Mouse (Mus musculus) stomach, postnatal 0 days (tissue): ENCODE results near the gene Pla2g4b. TPM values are rescaled to one million over a fixed set of nuclear protein-coding genes. Genes with fewer than 3 reads are reported as not detected.

Source experiments
- ATAC-seq: fragments of 200-750 bp; cut with Nextera tagmentation; 2 replicates; pipeline ENCODE4 v1.8.0; 2017; ENCODE audit not compliant: low FRiP score, low TSS enrichment
- DNase-seq: peaks from one replicate; pipeline ENCODE4 v3.0.0-alpha.2; 2016; ENCODE audit warnings: low spot score
- H3K27ac ChIP-seq: fragments of 300-500 bp; sonication (generic); replicated peaks from 2 replicates; pipeline ENCODE4 v1.5.1; 2014; ENCODE audit warnings: mild to moderate bottlenecking, control low read depth
- H3K27me3 ChIP-seq: fragments of 300-500 bp; sonication (generic); 2 replicates; pipeline ENCODE4 v1.6.1; 2014; ENCODE audit warnings: low read length; ENCODE audit not compliant: control insufficient read depth, insufficient read depth
- H3K36me3 ChIP-seq: fragments of 300-500 bp; sonication (generic); 2 replicates; pipeline ENCODE4 v1.6.1; 2014; ENCODE audit warnings: low read length, mixed read lengths; ENCODE audit not compliant: control insufficient read depth, insufficient read depth
- H3K4me1 ChIP-seq: fragments of 300-500 bp; sonication (generic); replicated peaks from 2 replicates; pipeline ENCODE4 v1.6.1; 2014; ENCODE audit warnings: antibody characterized with exemption; ENCODE audit not compliant: control insufficient read depth, insufficient read depth
- H3K4me2 ChIP-seq: fragments of 300-500 bp; sonication (generic); replicated peaks from 2 replicates; pipeline ENCODE4 v1.6.1; 2014; ENCODE audit warnings: low read depth, mild to moderate bottlenecking, control low read depth, moderate library complexity
- H3K4me3 ChIP-seq: fragments of 300-500 bp; sonication (generic); 2 replicates; pipeline ENCODE4 v1.5.1; 2014; ENCODE audit warnings: low read depth, low read length, control low read depth
- H3K9ac ChIP-seq: fragments of 300-500 bp; sonication (generic); 2 replicates; pipeline ENCODE4 v1.6.1; 2014; ENCODE audit warnings: mild to moderate bottlenecking, low read length, control low read depth, mixed read lengths
- H3K9me3 ChIP-seq: fragments of 300-500 bp; sonication (generic); 2 replicates; pipeline ENCODE4 v1.6.1; 2016; ENCODE audit warnings: low read length; ENCODE audit not compliant: control insufficient read depth
- CTCF ChIP-seq: IDR thresholded peaks from 2 replicates; pipeline ENCODE4 v1.5.1; 2016; ENCODE audit warnings: antibody characterized with exemption, low read depth, mild to moderate bottlenecking, moderate library complexity
- EP300 ChIP-seq: optimal IDR thresholded peaks from 2 replicates; pipeline ENCODE3; 2016; ENCODE audit warnings: antibody characterized with exemption
- WGBS: fragments of 180-500 bp; shearing (Covaris S2); extraction: QIAGEN DNeasy Blood & Tissue Kit; methylation state at CpG from one replicate; pipeline ENCODE4 v1.1.7; 2014; 5-methylcytosine and 5-hydroxymethylcytosine counted together
- polyA plus RNA-seq: library from polyadenylated mRNA; unstranded; fragments of >200 nt; fragmentation: Nextera tagmentation; extraction: Ambion mirVana; gene quantifications from 2 replicates; pipeline ENCODE4 v1.2.1, GENCODE M21; 2015

Pla2g4b gene
- polyA plus RNA-seq, 1 experiment from 2014 or later = 8.0 TPM

DNA sequence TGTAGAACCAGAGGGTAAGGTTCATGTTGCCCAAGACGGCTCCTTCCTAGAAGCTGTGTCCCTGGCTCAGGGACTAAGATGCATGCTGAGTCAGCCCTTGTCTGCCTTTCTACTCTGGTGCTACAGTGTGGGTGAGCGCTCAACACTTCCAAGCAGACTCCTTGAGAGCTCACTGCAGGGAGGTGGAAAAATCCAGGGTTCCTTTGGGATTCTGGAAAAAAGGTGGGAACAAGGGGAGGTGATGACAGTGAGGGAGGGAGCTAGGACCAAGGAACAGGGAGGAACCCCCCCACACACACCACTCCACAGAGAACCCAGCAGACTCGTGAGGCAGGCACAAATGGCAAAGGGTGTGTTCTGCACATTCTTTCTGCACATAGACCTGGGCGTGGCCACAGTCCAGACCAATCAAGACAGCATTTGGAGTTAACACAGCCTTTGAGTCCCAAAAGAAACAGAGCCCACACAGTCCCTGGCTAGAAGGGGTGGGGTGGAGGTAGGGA lies 10.9 kb downstream of the Pla2g4b start:
- Histone ChIP-seq H3K36me3 (peaks cover under 1% of the 10 kb centered on the region), H3K4me2 (peak overlapping the region; percentile 12; the same call in 1 of the 2 replicates), H3K27me3 (no peaks in the 10 kb centered on the region), H3K27ac (peak overlapping the region; percentile 67), H3K4me1 (peaks cover 3% of the 10 kb centered on the region; the same call in 1 of the 2 replicates), H3K9ac (no peak overlapping the region), H3K9me3 (no peaks in the 10 kb centered on the region), H3K4me3 (no peak overlapping the region)
- ATAC-seq = peak; percentile 76
- peak; percentile 74 for DNase-seq
- TF ChIP-seq EP300 = no peak
- no peak for TF ChIP-seq CTCF
- 36% methylated on average over 4 of the region's 4 CpGs for WGBS

DNA sequence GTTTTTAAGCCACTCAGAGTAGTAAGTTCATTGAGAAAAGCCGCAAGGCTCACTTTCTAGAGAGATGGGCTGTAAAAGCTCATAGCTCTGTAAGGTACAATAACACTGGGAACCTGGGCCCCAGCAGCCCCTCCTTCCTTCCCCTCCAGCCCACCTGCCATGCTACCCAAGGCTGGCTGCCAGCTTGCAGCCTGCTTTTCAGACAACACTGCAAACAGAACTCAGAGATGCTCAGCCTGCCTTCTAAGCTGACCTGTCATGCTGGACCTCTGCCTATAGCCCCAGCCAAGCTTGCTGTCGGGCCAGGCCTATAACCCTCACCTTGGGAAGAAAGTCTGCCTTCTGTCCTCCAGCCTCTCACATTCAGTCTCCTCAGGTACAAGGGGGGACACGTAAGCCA lies 11.5 kb downstream of the Pla2g4b start:
- no peak for TF ChIP-seq CTCF
- no peak for TF ChIP-seq EP300
- H3K4me2 ChIP-seq = peak overlapping the region; percentile 12; the same call in 1 of the 2 replicates
- WGBS = 72% methylated on average over 3 of the region's 3 CpGs
- H3K4me3 ChIP-seq = no peak overlapping the region
- no peaks in the 10 kb centered on the region for H3K9me3 ChIP-seq
- DNase-seq (no peak), ATAC-seq (no peak)
- peak overlapping the region; percentile 8; the same call in 1 of the 2 replicates for H3K9ac ChIP-seq
- no peaks in the 10 kb centered on the region; the same call in 1 of the 2 replicates for H3K36me3 ChIP-seq
- H3K27ac ChIP-seq = peak overlapping the region; percentile 67
- H3K27me3 ChIP-seq = no peaks in the 10 kb centered on the region
- peaks cover 3% of the 10 kb centered on the region; the same call in 1 of the 2 replicates for H3K4me1 ChIP-seq

DNA sequence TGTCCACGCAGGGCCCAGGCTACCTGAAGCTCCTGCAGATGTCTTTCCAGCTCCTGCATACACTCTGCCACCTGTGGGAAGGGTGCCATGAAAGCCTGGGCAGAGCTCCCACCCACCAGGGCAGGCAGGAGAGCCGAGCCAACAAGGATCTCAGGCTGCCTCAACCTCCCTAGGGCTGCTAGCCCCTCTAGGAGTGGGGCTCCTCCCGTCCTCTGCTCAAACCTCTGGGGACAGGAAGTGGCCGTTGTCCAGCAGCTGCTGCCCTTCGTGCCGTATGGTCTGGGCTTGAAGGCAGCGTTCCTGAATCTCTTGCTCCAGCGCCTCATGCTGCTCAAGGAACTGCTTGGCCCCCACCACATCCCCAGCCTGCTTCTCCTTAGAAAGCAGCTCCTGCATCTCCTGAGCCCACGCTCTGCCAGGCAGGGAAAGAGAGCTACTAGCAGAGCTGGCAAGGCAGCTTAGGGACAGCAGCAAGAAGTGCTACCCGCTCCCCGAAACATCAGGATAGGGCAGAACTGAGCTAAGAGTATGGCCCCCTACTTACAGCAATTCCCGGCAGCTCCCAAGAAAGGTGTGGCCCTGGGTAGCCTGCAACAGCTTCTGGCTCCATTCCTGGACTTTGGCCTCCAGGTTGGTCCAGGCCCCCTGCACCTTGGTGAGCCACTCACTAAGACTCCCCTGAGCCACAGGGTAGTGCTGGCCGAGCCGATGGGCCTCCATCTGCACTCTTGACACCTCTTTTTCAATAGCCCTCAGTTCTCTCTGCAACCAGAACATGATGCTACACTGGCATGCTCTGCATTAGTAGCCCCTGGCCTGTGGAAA lies 13.5 kb downstream of the Pla2g4b start:
- H3K36me3 ChIP-seq = no peaks in the 10 kb centered on the region
- WGBS = 53% methylated on average over 14 of the region's 14 CpGs
- H3K27me3 ChIP-seq = no peaks in the 10 kb centered on the region
- H3K27ac ChIP-seq = no peak overlapping the region
- no peak overlapping the region for H3K4me3 ChIP-seq
- no peak for TF ChIP-seq EP300
- TF ChIP-seq CTCF = no peak
- H3K9ac ChIP-seq = no peak overlapping the region
- H3K4me1 ChIP-seq = peaks cover 3% of the 10 kb centered on the region; the same call in 1 of the 2 replicates
- H3K4me2 ChIP-seq = no peak overlapping the region
- H3K9me3 ChIP-seq = no peaks in the 10 kb centered on the region
- peak; percentile 65 for ATAC-seq
- DNase-seq = peak; percentile 64

DNA sequence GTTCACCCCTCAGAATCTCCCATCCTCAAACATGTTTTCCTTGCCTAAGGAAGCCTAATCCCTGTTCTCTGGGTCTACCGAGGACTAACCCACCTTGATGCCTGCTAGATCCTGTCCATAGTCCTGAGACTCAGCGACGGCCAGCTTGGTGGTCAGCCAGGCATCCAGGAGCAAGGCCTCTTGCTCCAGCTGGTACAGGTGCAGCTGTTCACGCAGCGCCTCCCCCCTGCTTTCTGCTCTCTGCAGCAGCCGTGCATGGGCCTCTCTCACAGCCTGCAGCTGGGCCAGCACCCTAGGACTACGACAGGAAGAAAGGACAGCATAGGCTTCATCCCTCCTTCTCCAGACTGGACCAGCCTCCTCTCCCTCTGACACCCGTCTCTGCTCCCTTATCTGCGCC lies 15.0 kb downstream of the Pla2g4b start:
- H3K27ac ChIP-seq = no peak overlapping the region
- H3K4me1 ChIP-seq = peaks cover 3% of the 10 kb centered on the region; the same call in 1 of the 2 replicates
- TF ChIP-seq CTCF (no peak), EP300 (no peak)
- no peaks in the 10 kb centered on the region for H3K27me3 ChIP-seq
- no peaks in the 10 kb centered on the region for H3K36me3 ChIP-seq
- ATAC-seq (no peak), DNase-seq (no peak)
- WGBS = 80% methylated on average over 9 of the region's 9 CpGs
- H3K4me2 ChIP-seq = no peak overlapping the region
- H3K9ac ChIP-seq = no peak overlapping the region
- no peak overlapping the region for H3K4me3 ChIP-seq
- no peaks in the 10 kb centered on the region for H3K9me3 ChIP-seq

DNA sequence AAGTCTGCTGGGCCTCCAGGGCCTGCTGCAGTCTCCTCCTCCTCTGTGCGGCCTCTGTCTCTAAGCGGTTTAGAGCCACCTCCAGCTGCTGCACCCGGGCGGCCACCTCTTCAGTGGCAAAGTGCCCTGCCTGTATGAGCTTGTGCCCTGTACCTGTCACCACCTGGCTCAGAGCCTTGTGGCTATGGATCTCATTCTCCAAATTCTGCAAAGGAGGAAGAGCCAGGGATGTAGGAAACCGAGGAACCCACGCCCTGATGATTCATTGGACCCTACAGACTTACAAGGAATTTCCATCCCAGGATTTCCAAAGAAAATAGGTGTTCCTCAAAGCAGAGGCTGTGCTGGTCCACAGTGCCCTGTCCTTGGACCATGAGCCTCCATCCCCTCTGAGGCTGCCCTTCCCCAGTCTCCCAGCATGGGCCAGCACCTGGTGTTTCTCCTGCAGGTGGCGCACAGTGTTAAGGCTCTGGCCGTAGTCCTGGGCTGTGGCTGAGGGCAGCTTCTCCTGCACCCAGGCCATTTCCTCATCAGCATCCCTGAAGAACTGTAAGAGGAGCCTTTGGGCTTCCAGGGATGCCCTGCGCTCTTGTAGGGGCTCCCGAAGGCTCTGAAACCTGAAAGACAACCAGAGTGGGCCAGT lies 16.5 kb downstream of the Pla2g4b start:
- 59% methylated on average over 10 of the region's 10 CpGs for WGBS
- H3K9ac ChIP-seq = no peak overlapping the region
- no peak overlapping the region for H3K27ac ChIP-seq
- H3K9me3 ChIP-seq = no peaks in the 10 kb centered on the region
- no peaks in the 10 kb centered on the region for H3K36me3 ChIP-seq
- H3K27me3 ChIP-seq = no peaks in the 10 kb centered on the region
- H3K4me2 ChIP-seq = no peak overlapping the region
- H3K4me3 ChIP-seq = no peak overlapping the region
- peak; percentile 61 for ATAC-seq
- H3K4me1 ChIP-seq = peaks cover under 1% of the 10 kb centered on the region; the same call in 1 of the 2 replicates
- TF ChIP-seq EP300 = no peak
- TF ChIP-seq CTCF = peak; percentile 83
- DNase-seq = peak; percentile 75
